Mouse (Mus musculus) heart, adult 2 months (tissue): ENCODE data around the gene Clec16a.

ENCODE experiments used
- CTCF ChIP-seq: fragments of 200-600 bp; IDR thresholded peaks from 2 replicates; pipeline ENCODE4 v1.8.1; 2022; ENCODE audit warnings: antibody characterized with exemption, mild to moderate bottlenecking, moderate library complexity
- EP300 ChIP-seq: fragments of 200-500 bp; IDR thresholded peaks from 2 replicates; pipeline ENCODE4 v1.6.1; 2011; ENCODE audit warnings: low read depth, low read length, control low read depth; ENCODE audit not compliant: insufficient read depth
- POLR2A ChIP-seq: fragments of 200-500 bp; IDR thresholded peaks from 2 replicates; pipeline ENCODE4 v1.6.1; 2011; ENCODE audit warnings: mild to moderate bottlenecking, low read depth, low read length, control low read depth; ENCODE audit not compliant: insufficient read depth

DNA sequence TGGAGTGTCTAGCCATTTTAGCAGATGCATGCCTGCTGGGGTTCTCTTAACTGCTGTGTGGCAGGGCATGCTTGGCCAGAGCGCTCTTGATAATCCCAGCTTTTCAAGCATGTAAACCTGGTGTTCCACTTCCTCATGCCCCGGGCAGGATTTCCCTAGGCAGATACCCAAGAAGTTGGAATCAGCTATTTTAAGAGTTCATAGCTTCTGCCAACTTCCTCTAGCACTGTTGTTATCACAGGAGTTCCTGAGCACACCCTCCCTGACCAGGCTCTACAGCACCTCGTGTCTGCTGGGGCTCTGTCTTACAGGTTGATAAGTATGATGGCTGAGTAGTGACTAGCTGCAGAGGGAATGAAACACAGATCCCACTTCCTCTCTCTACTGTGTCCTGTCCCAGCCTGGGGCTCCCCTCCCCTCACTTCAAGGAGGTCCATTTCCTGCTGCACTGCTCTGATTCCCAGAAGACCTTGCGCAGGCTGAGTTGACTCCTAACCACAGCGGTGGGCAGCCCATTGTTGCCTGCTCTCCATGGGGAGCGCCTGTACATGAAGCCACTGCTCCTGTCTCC lies 144.7 kb downstream of the Clec16a start:
- TF ChIP-seq CTCF (no peak), POLR2A (0 out of 2 replicates have a peak, but pooled peaks have one; percentile 11), EP300 (0 out of 2 replicates have a peak, but pooled peaks have one; percentile 28)
